11 mouse cellular contexts compared by ENCODE assay signal in genomic region chr3:97659746-97660145, GRCm38 (mm10). TPM values are rescaled to one million over a fixed set of nuclear protein-coding genes. Genes with fewer than 3 reads are reported as not detected.
DNase-seq lines count a peak whose midpoint lies in the region; ATAC-seq lines count a peak whose summit lies in the region.
"Had no signal": no experiment of that assay in that cellular context is flagged by ENCODE, and none has a peak within 500 bp of the region (broad histone marks: within the 10 kb centered on the region; RNA-seq: fewer than 3 reads in every experiment).

No protein-coding gene starts in this region.

- no peak for ATAC-seq in forebrain, embryonic 12.5 days (ENCODE audit: low FRiP score)
- no peak for ATAC-seq in liver, embryonic 12.5 days
- ATAC-seq in heart, embryonic 16.5 days (replicated peaks; ENCODE audit: extremely low read depth, insufficient read depth, low FRiP score): no peak
- ATAC-seq in neural tube, embryonic 13.5 days (ENCODE audit: low read depth): no peak
- ATAC-seq: CD4-positive, CD25-positive, alpha-beta regulatory T cell, adult 4 months had no signal

- no peak for DNase-seq in forebrain, embryonic 10.5 days (ENCODE audit: extremely low spot score, low spot score)
- no peak for DNase-seq in liver
- DNase-seq in kidney, adult 8-10 months: no peak
- no peak for DNase-seq in right cerebral cortex, adult 2 months (ENCODE audit: low spot score in 2 of 2)

- no peak overlapping the region for H3K27ac ChIP-seq in forebrain, embryonic 10.5 days
- no peak overlapping the region for H3K27ac ChIP-seq in forebrain, embryonic 12.5 days
- H3K27ac ChIP-seq in liver, embryonic 12.5 days: no peak overlapping the region
- no peak overlapping the region for H3K27ac ChIP-seq in heart, embryonic 16.5 days (ENCODE audit: low read length)
- H3K27ac ChIP-seq in neural tube, embryonic 13.5 days (replicated peaks): no peak overlapping the region

- peaks cover 27% of the 10 kb centered on the region for H3K36me3 ChIP-seq in forebrain, embryonic 10.5 days (replicated peaks)
- peaks cover 17% of the 10 kb centered on the region for H3K36me3 ChIP-seq in forebrain, embryonic 12.5 days (replicated peaks)
- H3K36me3 ChIP-seq in liver, embryonic 12.5 days: peaks cover 18% of the 10 kb centered on the region
- H3K36me3 ChIP-seq in heart, embryonic 16.5 days (ENCODE audit: control insufficient read depth, insufficient read depth): peaks cover 14% of the 10 kb centered on the region
- H3K36me3 ChIP-seq in neural tube, embryonic 13.5 days: peaks cover 15% of the 10 kb centered on the region

- no peaks in the 10 kb centered on the region for H3K9me3 ChIP-seq in forebrain, embryonic 10.5 days
- H3K9me3 ChIP-seq in forebrain, embryonic 12.5 days: no peaks in the 10 kb centered on the region
- no peaks in the 10 kb centered on the region for H3K9me3 ChIP-seq in liver, embryonic 12.5 days (replicated peaks)
- H3K9me3 ChIP-seq in heart, embryonic 16.5 days (replicated peaks; ENCODE audit: control insufficient read depth, low read length): peaks cover 2% of the 10 kb centered on the region
- no peaks in the 10 kb centered on the region for H3K9me3 ChIP-seq in neural tube, embryonic 13.5 days

- no peak overlapping the region for H3K9ac ChIP-seq in forebrain, embryonic 12.5 days
- H3K9ac ChIP-seq in liver, embryonic 12.5 days: no peak overlapping the region
- H3K9ac ChIP-seq in heart, embryonic 16.5 days (ENCODE audit: low read length): no peak overlapping the region; the same call in 1 of the 2 replicates
- peak overlapping the region; percentile 76; the same call in 1 of the 2 replicates for H3K9ac ChIP-seq in neural tube, embryonic 13.5 days

- 0 out of 2 replicates have a peak overlapping the region, but pooled peaks have one; percentile 80 for H3K4me3 ChIP-seq in forebrain, embryonic 10.5 days
- H3K4me3 ChIP-seq in forebrain, embryonic 12.5 days (replicated peaks): no peak overlapping the region
- no peak overlapping the region for H3K4me3 ChIP-seq in liver, embryonic 12.5 days
- H3K4me3 ChIP-seq in heart, embryonic 16.5 days (ENCODE audit: low read length): no peak overlapping the region
- H3K4me3 ChIP-seq in neural tube, embryonic 13.5 days: peak overlapping the region; percentile 81; the same call in 1 of the 2 replicates

- WGBS in forebrain, embryonic 10.5 days: 90% methylated on average over 7 of the region's 7 CpGs
- 91% methylated on average over 7 of the region's 7 CpGs for WGBS in forebrain, embryonic 12.5 days
- WGBS in liver, embryonic 12.5 days (ENCODE audit: insufficient replicate concordance): 76% methylated on average over 7 of the region's 7 CpGs
- 82% methylated on average over 7 of the region's 7 CpGs for WGBS in heart, embryonic 16.5 days
- WGBS in neural tube, embryonic 13.5 days: 47% methylated on average over 7 of the region's 7 CpGs

- no peak overlapping the region for H3K4me2 ChIP-seq in forebrain, embryonic 12.5 days
- H3K4me2 ChIP-seq in liver, embryonic 12.5 days: peak overlapping the region; percentile 92; the same call in 1 of the 2 replicates
- H3K4me2 ChIP-seq in heart, embryonic 16.5 days (ENCODE audit: low read depth, low read length): peak overlapping the region; percentile 64
- H3K4me2 ChIP-seq in neural tube, embryonic 13.5 days: peak overlapping the region; percentile 85

- peaks cover 17% of the 10 kb centered on the region for H3K4me1 ChIP-seq in forebrain, embryonic 10.5 days
- H3K4me1 ChIP-seq in forebrain, embryonic 12.5 days: peaks cover 12% of the 10 kb centered on the region
- H3K4me1 ChIP-seq in liver, embryonic 12.5 days: peaks cover 37% of the 10 kb centered on the region
- peaks cover 13% of the 10 kb centered on the region for H3K4me1 ChIP-seq in heart, embryonic 16.5 days (ENCODE audit: control insufficient read depth, insufficient read depth, low read length)
- peaks cover 19% of the 10 kb centered on the region for H3K4me1 ChIP-seq in neural tube, embryonic 13.5 days (replicated peaks)

- no peaks in the 10 kb centered on the region for H3K27me3 ChIP-seq in forebrain, embryonic 10.5 days (ENCODE audit: poor library complexity, severe bottlenecking)
- H3K27me3 ChIP-seq in forebrain, embryonic 12.5 days: no peaks in the 10 kb centered on the region
- no peaks in the 10 kb centered on the region for H3K27me3 ChIP-seq in liver, embryonic 12.5 days (replicated peaks)
- H3K27me3 ChIP-seq in heart, embryonic 16.5 days (ENCODE audit: control insufficient read depth, insufficient read depth, low read length): no peaks in the 10 kb centered on the region
- no peaks in the 10 kb centered on the region for H3K27me3 ChIP-seq in neural tube, embryonic 13.5 days

RNA-seq across cellular contexts. Expression of gene Prkab2, which starts 1.8 kb away (rescaled TPM):
- polyA plus RNA-seq in forebrain, embryonic 10.5 days (2016; fragmentation: Nextera tagmentation; extraction: Ambion mirVana): 7.6 and 8.5 TPM in 2 replicates
- 8.9 and 9.0 TPM in 2 replicates for polyA plus RNA-seq in forebrain, embryonic 12.5 days (2016; fragmentation: Nextera tagmentation; extraction: Ambion mirVana)
- polyA plus RNA-seq in liver, embryonic 12.5 days (2016; fragmentation: Nextera tagmentation; extraction: Ambion mirVana): 2.8 and 3.1 TPM in 2 replicates
- 15.4 and 15.5 TPM in 2 replicates for polyA plus RNA-seq in heart, embryonic 16.5 days (2015; fragmentation: Nextera tagmentation; extraction: Ambion mirVana)
- polyA plus RNA-seq in neural tube, embryonic 13.5 days (2015; fragmentation: Nextera tagmentation; extraction: Ambion mirVana): 11.6 and 11.9 TPM in 2 replicates

RNA-seq across cellular contexts. Expression of gene Gm17651, which starts 14.7 kb away (rescaled TPM):
- polyA plus RNA-seq in forebrain, embryonic 10.5 days (2016; fragmentation: Nextera tagmentation; extraction: Ambion mirVana): not detected in 2 replicates
- polyA plus RNA-seq in forebrain, embryonic 12.5 days (2016; fragmentation: Nextera tagmentation; extraction: Ambion mirVana): not detected in 2 replicates
- polyA plus RNA-seq in liver, embryonic 12.5 days (2016; fragmentation: Nextera tagmentation; extraction: Ambion mirVana): not detected in 2 replicates
- polyA plus RNA-seq in heart, embryonic 16.5 days (2015; fragmentation: Nextera tagmentation; extraction: Ambion mirVana): not detected in 2 replicates
- polyA plus RNA-seq in neural tube, embryonic 13.5 days (2015; fragmentation: Nextera tagmentation; extraction: Ambion mirVana): not detected in 2 replicates
- polyA plus RNA-seq: brain, embryonic 14.5 days; CD4-positive, CD25-positive, alpha-beta regulatory T cell, adult 4 months; testis, adult 2 months had no signal

RNA-seq across cellular contexts. Expression of gene Fmo5, which starts 31.1 kb away (rescaled TPM):
- polyA plus RNA-seq in forebrain, embryonic 10.5 days (2016; fragmentation: Nextera tagmentation; extraction: Ambion mirVana): 0.48 and 0.86 TPM in 2 replicates
- polyA plus RNA-seq in forebrain, embryonic 12.5 days (2016; fragmentation: Nextera tagmentation; extraction: Ambion mirVana): 0.42 and 0.65 TPM in 2 replicates
- polyA plus RNA-seq in liver, embryonic 12.5 days (2016; fragmentation: Nextera tagmentation; extraction: Ambion mirVana): 5.6 and 5.7 TPM in 2 replicates
- 4.5 and 5.9 TPM in 2 replicates for polyA plus RNA-seq in heart, embryonic 16.5 days (2015; fragmentation: Nextera tagmentation; extraction: Ambion mirVana)
- 0.34 and 1.2 TPM in 2 replicates for polyA plus RNA-seq in neural tube, embryonic 13.5 days (2015; fragmentation: Nextera tagmentation; extraction: Ambion mirVana)

RNA-seq across cellular contexts. Expression of gene Chd1l, which starts 49.7 kb away (rescaled TPM):
- polyA plus RNA-seq in forebrain, embryonic 10.5 days (2016; fragmentation: Nextera tagmentation; extraction: Ambion mirVana): 24.7 and 27.0 TPM in 2 replicates
- polyA plus RNA-seq in forebrain, embryonic 12.5 days (2016; fragmentation: Nextera tagmentation; extraction: Ambion mirVana): 17.2 and 19.3 TPM in 2 replicates
- polyA plus RNA-seq in liver, embryonic 12.5 days (2016; fragmentation: Nextera tagmentation; extraction: Ambion mirVana): 20.3 and 21.4 TPM in 2 replicates
- polyA plus RNA-seq in heart, embryonic 16.5 days (2015; fragmentation: Nextera tagmentation; extraction: Ambion mirVana): 14.4 and 16.1 TPM in 2 replicates
- polyA plus RNA-seq in neural tube, embryonic 13.5 days (2015; fragmentation: Nextera tagmentation; extraction: Ambion mirVana): 6.3 and 7.2 TPM in 2 replicates

Comparison
In these comparisons a context has a peak if more than half of its experiments do, and no peak if none do; other contexts are left out.
1. H3K4me3 ChIP-seq: peak in forebrain, embryonic 10.5 days (single experiment) and neural tube, embryonic 13.5 days (single experiment); none in forebrain, embryonic 12.5 days (single experiment), liver, embryonic 12.5 days (single experiment) and heart, embryonic 16.5 days (single experiment).